Comparison of ENCODE assay signal across 8 mouse cellular contexts in the genomic region with DNA sequence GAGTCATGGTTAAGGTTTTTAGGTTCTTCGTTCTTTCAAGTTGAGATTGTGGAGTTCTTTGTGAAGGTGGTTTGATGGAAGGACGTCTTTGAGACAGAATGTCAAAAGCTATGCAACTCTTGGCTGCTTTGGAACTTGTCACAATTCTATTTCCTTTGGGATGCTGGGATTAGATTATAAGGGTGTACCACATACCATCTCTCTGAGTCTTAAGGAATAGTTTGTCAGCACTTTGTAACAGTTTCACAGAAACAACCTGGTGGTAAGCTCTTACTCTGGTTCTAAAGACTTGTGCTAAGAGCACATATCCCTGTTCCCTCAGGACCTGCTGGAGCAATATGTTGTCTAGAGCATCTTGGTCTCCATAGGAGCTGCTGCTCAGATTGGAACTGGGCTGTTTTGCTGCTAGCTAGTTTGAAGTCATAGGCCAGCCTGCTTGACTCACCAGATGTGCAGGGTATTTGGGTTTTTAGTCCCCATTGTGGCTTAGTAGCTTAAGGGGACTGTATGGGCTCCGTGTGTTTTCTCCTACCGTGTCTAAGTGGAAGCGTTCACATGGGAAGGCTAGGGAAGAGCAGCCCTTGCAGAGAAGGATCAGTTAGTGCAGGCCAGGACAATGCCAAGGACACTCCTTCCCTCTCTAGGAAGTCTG. TPM values are rescaled to one million over a fixed set of nuclear protein-coding genes. Genes with fewer than 3 reads are reported as not detected.
DNase-seq lines count a peak whose midpoint lies in the region; ATAC-seq and TF ChIP-seq lines count a peak whose summit lies in the region.
"Had no signal": no experiment of that assay in that cellular context is flagged by ENCODE, and none has a peak within 500 bp of the region (broad histone marks: within the 10 kb centered on the region; RNA-seq: fewer than 3 reads in every experiment).

No protein-coding gene starts in this region.

- no peak overlapping the region for H3K27ac ChIP-seq in lung, embryonic 14.5 days (ENCODE audit: low read depth)
- H3K27ac ChIP-seq in forebrain, embryonic 10.5 days, result no peak overlapping the region
- H3K27ac ChIP-seq in limb, embryonic 11.5 days (replicated peaks; ENCODE audit: low read depth, low read length), result no peak overlapping the region
- H3K27ac ChIP-seq in stomach, embryonic 15.5 days, result no peak overlapping the region

- TF ChIP-seq CTCF in lung, embryonic 14.5 days (IDR thresholded peaks at IDR 0.05; ENCODE audit: low read depth), result no peak

- peaks cover 9% of the 10 kb centered on the region for H3K4me1 ChIP-seq in lung, embryonic 14.5 days (ENCODE audit: insufficient read depth)
- H3K4me1 ChIP-seq in forebrain, embryonic 10.5 days, result peaks cover 44% of the 10 kb centered on the region
- peaks cover 7% of the 10 kb centered on the region for H3K4me1 ChIP-seq in limb, embryonic 11.5 days (ENCODE audit: control insufficient read depth, insufficient read depth, low read length)
- peaks cover 25% of the 10 kb centered on the region for H3K4me1 ChIP-seq in stomach, embryonic 15.5 days

- intact Hi-C loops in left cerebral cortex, postnatal 4 days (cut with DNase I), result no loop called here

- WGBS in lung, embryonic 14.5 days, result 44% methylated on average over 5 of the region's 5 CpGs
- 73% methylated on average over 5 of the region's 5 CpGs for WGBS in forebrain, embryonic 10.5 days
- WGBS in limb, embryonic 11.5 days, result 75% methylated on average over 5 of the region's 5 CpGs
- WGBS in stomach, embryonic 15.5 days, result 46% methylated on average over 5 of the region's 5 CpGs

- H3K9ac ChIP-seq in lung, embryonic 14.5 days, result peak overlapping the region; percentile 98; the same call in 1 of the 2 replicates
- peak overlapping the region; percentile 97 for H3K9ac ChIP-seq in limb, embryonic 11.5 days (ENCODE audit: low read length)
- H3K9ac ChIP-seq in stomach, embryonic 15.5 days, result no peak overlapping the region

- ATAC-seq in lung, embryonic 14.5 days (ENCODE audit: insufficient read depth), result no peak
- ATAC-seq in limb, embryonic 11.5 days (ENCODE audit: insufficient number of reproducible peaks, low FRiP score, low TSS enrichment, low read depth), result no peak
- no peak for ATAC-seq in stomach, embryonic 15.5 days (ENCODE audit: insufficient read depth, low FRiP score, low read depth)

- peak overlapping the region; percentile 97 for H3K4me3 ChIP-seq in lung, embryonic 14.5 days (ENCODE audit: low read depth, low read length)
- H3K4me3 ChIP-seq in forebrain, embryonic 10.5 days, result peak overlapping the region; percentile 95
- H3K4me3 ChIP-seq in limb, embryonic 11.5 days (ENCODE audit: low read depth, low read length), result peak overlapping the region; percentile 88
- peak overlapping the region; percentile 93 for H3K4me3 ChIP-seq in stomach, embryonic 15.5 days (replicated peaks)

- peaks cover 13% of the 10 kb centered on the region for H3K36me3 ChIP-seq in lung, embryonic 14.5 days (ENCODE audit: insufficient read depth)
- peaks cover 28% of the 10 kb centered on the region for H3K36me3 ChIP-seq in forebrain, embryonic 10.5 days (replicated peaks)
- peaks cover 6% of the 10 kb centered on the region; the same call in 1 of the 2 replicates for H3K36me3 ChIP-seq in limb, embryonic 11.5 days (ENCODE audit: control insufficient read depth, insufficient read depth, low read length)
- 0 out of 2 replicates have a peak, but pooled peaks cover 3% of the 10 kb centered on the region for H3K36me3 ChIP-seq in stomach, embryonic 15.5 days

- no peaks in the 10 kb centered on the region for H3K27me3 ChIP-seq in lung, embryonic 14.5 days (ENCODE audit: insufficient read depth, low read length)
- H3K27me3 ChIP-seq in forebrain, embryonic 10.5 days (ENCODE audit: poor library complexity, severe bottlenecking), result no peaks in the 10 kb centered on the region
- H3K27me3 ChIP-seq in limb, embryonic 11.5 days (ENCODE audit: control insufficient read depth, insufficient read depth, low read length), result no peaks in the 10 kb centered on the region
- no peaks in the 10 kb centered on the region for H3K27me3 ChIP-seq in stomach, embryonic 15.5 days (replicated peaks)

- peak overlapping the region; percentile 94 for H3K4me2 ChIP-seq in lung, embryonic 14.5 days
- H3K4me2 ChIP-seq in limb, embryonic 11.5 days (ENCODE audit: low read depth, severe bottlenecking), result peak overlapping the region; percentile 86
- H3K4me2 ChIP-seq in stomach, embryonic 15.5 days, result peak overlapping the region; percentile 81

- no peaks in the 10 kb centered on the region for H3K9me3 ChIP-seq in lung, embryonic 14.5 days (ENCODE audit: low read depth, low read length)
- no peaks in the 10 kb centered on the region for H3K9me3 ChIP-seq in forebrain, embryonic 10.5 days
- H3K9me3 ChIP-seq in limb, embryonic 11.5 days (ENCODE audit: control insufficient read depth, low read length), result no peaks in the 10 kb centered on the region
- H3K9me3 ChIP-seq in stomach, embryonic 15.5 days, result no peaks in the 10 kb centered on the region

- DNase-seq in lung, embryonic 14.5 days, result no peak
- no peak for DNase-seq in lung, adult 18-20 months
- no peak for DNase-seq in forebrain, embryonic 10.5 days (ENCODE audit: extremely low spot score, low spot score)
- DNase-seq in limb, embryonic 11.5 days (ENCODE audit: low spot score), result no peak
- DNase-seq in gastrocnemius, postnatal 10 days, result no peak
- no peak for DNase-seq in left cerebral cortex, postnatal 4 days
- DNase-seq: kidney, postnatal 25 days had no signal

RNA-seq across cellular contexts. Expression of gene Zbtb2, which starts 1.7 kb away (rescaled TPM):
- 17.3 and 18.1 TPM in 2 replicates for polyA plus RNA-seq in lung, embryonic 14.5 days (2014; fragmentation: Nextera tagmentation; extraction: Ambion mirVana)
- polyA plus RNA-seq in forebrain, embryonic 10.5 days (2016; fragmentation: Nextera tagmentation; extraction: Ambion mirVana), result 19.7 and 21.6 TPM in 2 replicates
- polyA plus RNA-seq in limb, embryonic 11.5 days (2014; fragmentation: Nextera tagmentation; extraction: Ambion mirVana), result 22.7 and 24.4 TPM in 2 replicates
- 10.5 and 12.3 TPM in 2 replicates for polyA plus RNA-seq in stomach, embryonic 15.5 days (2015; fragmentation: Nextera tagmentation; extraction: Ambion mirVana)
- total RNA-seq in gastrocnemius, postnatal 10 days (2021), result 1 to 10 TPM; 6.2 to 7.2 TPM
- total RNA-seq in left cerebral cortex, postnatal 4 days (2021), result 10 to 100 TPM; 13.7 to 14.3 TPM

RNA-seq across cellular contexts. Expression of gene Rmnd1, which starts 42.6 kb away (rescaled TPM):
- 46.0 and 46.3 TPM in 2 replicates for polyA plus RNA-seq in lung, embryonic 14.5 days (2014; fragmentation: Nextera tagmentation; extraction: Ambion mirVana)
- polyA plus RNA-seq in forebrain, embryonic 10.5 days (2016; fragmentation: Nextera tagmentation; extraction: Ambion mirVana), result 48.5 and 50.1 TPM in 2 replicates
- 54.2 and 59.1 TPM in 2 replicates for polyA plus RNA-seq in limb, embryonic 11.5 days (2014; fragmentation: Nextera tagmentation; extraction: Ambion mirVana)
- polyA plus RNA-seq in stomach, embryonic 15.5 days (2015; fragmentation: Nextera tagmentation; extraction: Ambion mirVana), result 41.6 and 46.8 TPM in 2 replicates
- 10 to 100 TPM; 24.3 to 31.3 TPM for total RNA-seq in gastrocnemius, postnatal 10 days (2021)
- 10 to 100 TPM; 25.2 to 29.7 TPM for total RNA-seq in left cerebral cortex, postnatal 4 days (2021)

RNA-seq across cellular contexts. Expression of gene Armt1, which starts 42.7 kb away (rescaled TPM):
- polyA plus RNA-seq in lung, embryonic 14.5 days (2014; fragmentation: Nextera tagmentation; extraction: Ambion mirVana), result 20.7 and 21.1 TPM in 2 replicates
- polyA plus RNA-seq in forebrain, embryonic 10.5 days (2016; fragmentation: Nextera tagmentation; extraction: Ambion mirVana), result 33.5 and 34.1 TPM in 2 replicates
- polyA plus RNA-seq in limb, embryonic 11.5 days (2014; fragmentation: Nextera tagmentation; extraction: Ambion mirVana), result 28.9 and 29.8 TPM in 2 replicates
- polyA plus RNA-seq in stomach, embryonic 15.5 days (2015; fragmentation: Nextera tagmentation; extraction: Ambion mirVana), result 17.4 and 18.7 TPM in 2 replicates
- total RNA-seq in gastrocnemius, postnatal 10 days (2021), result 10 to 100 TPM; 10.4 to 11.0 TPM
- 10 to 100 TPM in 1 of 2 experiments, 1 to 10 TPM in 1; 9.9 to 10.8 TPM for total RNA-seq in left cerebral cortex, postnatal 4 days (2021)
